ENCODE assay signal across 8 mouse cellular contexts in genomic region chr8:4323917-4324316, GRCm38 (mm10). TPM values are rescaled to one million over a fixed set of nuclear protein-coding genes. Genes with fewer than 3 reads are reported as not detected.
DNase-seq lines count a peak whose midpoint lies in the region; ATAC-seq and TF ChIP-seq lines count a peak whose summit lies in the region.

No protein-coding gene starts in this region.

- H3K9ac ChIP-seq in forebrain, embryonic 13.5 days: peak overlapping the region; percentile 99
- peak overlapping the region; percentile 94 for H3K9ac ChIP-seq in liver, embryonic 15.5 days

- no peak for ATAC-seq in forebrain, embryonic 13.5 days
- no peak for ATAC-seq in liver, embryonic 15.5 days (ENCODE audit: insufficient read depth)
- no peak for ATAC-seq in CD4-positive, CD25-positive, alpha-beta regulatory T cell, adult 4 months
- no peak for ATAC-seq in granulocyte monocyte progenitor cell, adult 5-6 weeks (replicated peaks; ENCODE audit: poor library complexity, severe bottlenecking)

- H3K4me3 ChIP-seq in cerebellum, adult 2 months (replicated peaks; ENCODE audit: insufficient read depth, low read depth, low read length): peak overlapping the region; percentile 71
- peak overlapping the region; percentile 99 for H3K4me3 ChIP-seq in forebrain, embryonic 13.5 days
- peak overlapping the region; percentile 88 for H3K4me3 ChIP-seq in liver, embryonic 15.5 days (replicated peaks)

- no peak overlapping the region for H3K27ac ChIP-seq in cerebellum, adult 2 months (ENCODE audit: insufficient read depth, low read length)
- no peak overlapping the region for H3K27ac ChIP-seq in forebrain, embryonic 13.5 days
- H3K27ac ChIP-seq in liver, embryonic 15.5 days (replicated peaks): peak overlapping the region; percentile 91

- no peak for DNase-seq in cerebellum, adult 2 months
- no peak for DNase-seq in cerebellum, adult 18-20 months
- peak; percentile 30 for DNase-seq in 3T3-L1 (ENCODE audit: low read depth, low spot score)
- DNase-seq in T-cell, adult 2 months (ENCODE audit: low spot score): no peak

- H3K9me3 ChIP-seq in forebrain, embryonic 13.5 days (replicated peaks): no peaks in the 10 kb centered on the region
- H3K9me3 ChIP-seq in liver, embryonic 15.5 days (replicated peaks): no peaks in the 10 kb centered on the region

- TF ChIP-seq POLR2A in cerebellum, adult 2 months (IDR thresholded peaks at IDR 0.05; ENCODE audit: borderline replicate concordance, insufficient read depth, low read length): no peak

- no peaks in the 10 kb centered on the region for H3K27me3 ChIP-seq in cerebellum, adult 2 months (ENCODE audit: control insufficient read depth, insufficient read depth, low read length)
- no peaks in the 10 kb centered on the region for H3K27me3 ChIP-seq in forebrain, embryonic 13.5 days
- no peaks in the 10 kb centered on the region for H3K27me3 ChIP-seq in liver, embryonic 15.5 days

- H3K36me3 ChIP-seq in forebrain, embryonic 13.5 days (ENCODE audit: poor library complexity, severe bottlenecking): peaks cover 44% of the 10 kb centered on the region
- peaks cover 38% of the 10 kb centered on the region for H3K36me3 ChIP-seq in liver, embryonic 15.5 days (replicated peaks)

- H3K4me2 ChIP-seq in forebrain, embryonic 13.5 days: peak overlapping the region; percentile 92
- H3K4me2 ChIP-seq in liver, embryonic 15.5 days: peak overlapping the region; percentile 74

- TF ChIP-seq CTCF in cerebellum, adult 2 months (IDR thresholded peaks at IDR 0.05; ENCODE audit: borderline replicate concordance, insufficient read depth, low read depth, low read length): no peak

- peaks cover 7% of the 10 kb centered on the region for H3K4me1 ChIP-seq in cerebellum, adult 2 months (ENCODE audit: control insufficient read depth, insufficient read depth, low read length)
- peaks cover 52% of the 10 kb centered on the region for H3K4me1 ChIP-seq in forebrain, embryonic 13.5 days
- H3K4me1 ChIP-seq in liver, embryonic 15.5 days (replicated peaks): peaks cover 64% of the 10 kb centered on the region

- WGBS in cerebellum, adult 2 months: under 1% methylated on average over 6 of the region's 6 CpGs
- 4% methylated on average over 6 of the region's 6 CpGs for WGBS in forebrain, embryonic 13.5 days
- WGBS in liver, embryonic 15.5 days (ENCODE audit: insufficient replicate concordance): 3% methylated on average over 6 of the region's 6 CpGs

RNA-seq across cellular contexts. Expression of gene Ccl25, which starts 1.1 kb away (rescaled TPM):
- polyA plus RNA-seq in cerebellum, adult 2 months (2012; rRNA removed): 16.9 and 17.2 TPM in 2 replicates
- 24.3 and 24.8 TPM in 2 replicates for polyA plus RNA-seq in forebrain, embryonic 13.5 days (2015; fragmentation: Nextera tagmentation; extraction: Ambion mirVana)
- polyA plus RNA-seq in liver, embryonic 15.5 days (2015; fragmentation: Nextera tagmentation; extraction: Ambion mirVana): 4.6 and 5.4 TPM in 2 replicates
- 10 to 100 TPM; 12.2 to 12.5 TPM for polyA plus RNA-seq in CD4-positive, CD25-positive, alpha-beta regulatory T cell, adult 4 months (2017; shearing (Covaris generic))
- 16.9 and 23.2 TPM in 2 replicates for total RNA-seq in granulocyte monocyte progenitor cell, adult 5-6 weeks (2014; fragmentation: Nextera tagmentation)
- 5.1 and 16.7 TPM in 2 replicates for total RNA-seq in granulocyte monocyte progenitor cell, adult 5-6 weeks (2017)

RNA-seq across cellular contexts. Expression of gene Elavl1, which starts 1.3 kb away (rescaled TPM):
- 36.8 and 37.3 TPM in 2 replicates for polyA plus RNA-seq in cerebellum, adult 2 months (2012; rRNA removed)
- 199 and 215 TPM in 2 replicates for polyA plus RNA-seq in forebrain, embryonic 13.5 days (2015; fragmentation: Nextera tagmentation; extraction: Ambion mirVana)
- polyA plus RNA-seq in liver, embryonic 15.5 days (2015; fragmentation: Nextera tagmentation; extraction: Ambion mirVana): 93.0 and 102 TPM in 2 replicates
- polyA plus RNA-seq in CD4-positive, CD25-positive, alpha-beta regulatory T cell, adult 4 months (2017; shearing (Covaris generic)): 10 to 100 TPM; 20.4 to 38.9 TPM
- 99.5 and 118 TPM in 2 replicates for total RNA-seq in granulocyte monocyte progenitor cell, adult 5-6 weeks (2014; fragmentation: Nextera tagmentation)
- 92.6 and 107 TPM in 2 replicates for total RNA-seq in granulocyte monocyte progenitor cell, adult 5-6 weeks (2017)

RNA-seq across cellular contexts. Expression of gene Timm44, which starts 48.2 kb away (rescaled TPM):
- polyA plus RNA-seq in cerebellum, adult 2 months (2012; rRNA removed): 91.5 and 98.4 TPM in 2 replicates
- 44.5 and 47.9 TPM in 2 replicates for polyA plus RNA-seq in forebrain, embryonic 13.5 days (2015; fragmentation: Nextera tagmentation; extraction: Ambion mirVana)
- polyA plus RNA-seq in liver, embryonic 15.5 days (2015; fragmentation: Nextera tagmentation; extraction: Ambion mirVana): 27.8 and 31.4 TPM in 2 replicates
- polyA plus RNA-seq in CD4-positive, CD25-positive, alpha-beta regulatory T cell, adult 4 months (2017; shearing (Covaris generic)): 100 to 1,000 TPM in 1 of 2 experiments, 10 to 100 TPM in 1; 75.2 to 122 TPM
- total RNA-seq in granulocyte monocyte progenitor cell, adult 5-6 weeks (2014; fragmentation: Nextera tagmentation): 72.1 and 74.5 TPM in 2 replicates
- 113 and 128 TPM in 2 replicates for total RNA-seq in granulocyte monocyte progenitor cell, adult 5-6 weeks (2017)
